27 mouse cellular contexts compared by ENCODE assay signal in genomic region chr10:59586821-59587220, GRCm38 (mm10). TPM values are rescaled to one million over a fixed set of nuclear protein-coding genes. Genes with fewer than 3 reads are reported as not detected.
DNase-seq lines count a peak whose midpoint lies in the region; TF ChIP-seq lines count a peak whose summit lies in the region.
"Had no signal": no experiment of that assay in that cellular context is flagged by ENCODE, and none has a peak within 500 bp of the region (broad histone marks: within the 10 kb centered on the region; RNA-seq: fewer than 3 reads in every experiment).

No protein-coding gene starts in this region.

- no peak overlapping the region for H3K4me3 ChIP-seq in layer of hippocampus, adult 2 months
- H3K4me3 ChIP-seq: embryonic facial prominence, embryonic 13.5 days; embryonic facial prominence, embryonic 15.5 days; erythroblast, embryonic 14.5 days; forebrain, embryonic 10.5 days; forebrain, embryonic 12.5 days had no signal

- no peak for DNase-seq in layer of hippocampus, adult 2 months (ENCODE audit: low spot score in 2 of 2)
- no peak for DNase-seq in layer of hippocampus, postnatal 25 days (ENCODE audit: extremely low spot score in 1 of 2, low spot score in 1 of 2)
- peak; percentile 16 for DNase-seq in ES-CJ7 (ENCODE audit: low read depth, low spot score)
- peak; percentile 63 for DNase-seq in R1 (ENCODE audit: low read depth, low spot score)
- DNase-seq in urinary bladder, postnatal 25 days (ENCODE audit: low spot score): no peak
- no peak for DNase-seq in kidney, adult 18-20 months
- no peak for DNase-seq in adrenal gland, postnatal 25 days
- DNase-seq: adrenal gland, adult 8-10 months; adrenal gland, postnatal 14 days; B cell, adult 2 months; cerebellum, adult 11 months; cerebellum, adult 18-20 months; cerebellum, adult 8-10 months; cerebellum, adult 9-11 months; cerebellum, postnatal 14 days; cerebellum, postnatal 36 days; embryo, embryonic 11 days had no signal

- peak overlapping the region; percentile 18; the same call in 1 of the 2 replicates for H3K27ac ChIP-seq in layer of hippocampus, adult 2 months
- H3K27ac ChIP-seq: embryonic facial prominence, embryonic 13.5 days; embryonic facial prominence, embryonic 15.5 days; forebrain, embryonic 10.5 days; forebrain, embryonic 12.5 days had no signal

- no peak for TF ChIP-seq CTCF in layer of hippocampus, adult 2 months (conservative IDR thresholded peaks at IDR 0.05)

RNA-seq across cellular contexts. Expression of gene Gm10322, which starts 29.0 kb away (rescaled TPM):
- not detected for total RNA-seq in layer of hippocampus, adult 2 months (2021)
- not detected for total RNA-seq in layer of hippocampus, postnatal 25 days (2021)
- total RNA-seq in adrenal gland, postnatal 25 days (2021): not detected in 2 replicates
- total RNA-seq: adrenal gland, adult 18-20 months; adrenal gland, adult 8-10 months; adrenal gland, postnatal 14 days; adrenal gland, postnatal 4 days; CH12.LX; common myeloid progenitor, adult 5-6 weeks; ES-E14 had no signal

RNA-seq across cellular contexts. Expression of gene Mcu, which starts 29.7 kb away (rescaled TPM):
- 10 to 100 TPM; 53.8 to 54.8 TPM for total RNA-seq in layer of hippocampus, adult 2 months (2021)
- 10 to 100 TPM; 47.4 to 54.5 TPM for total RNA-seq in layer of hippocampus, postnatal 25 days (2021)
- total RNA-seq in adrenal gland, postnatal 25 days (2021): 47.2 and 52.3 TPM in 2 replicates

Comparison
In these comparisons a context has a peak if more than half of its experiments do, and no peak if none do; other contexts are left out.
1. DNase-seq: peak in ES-CJ7 (single experiment) and R1 (single experiment); none in layer of hippocampus, adult 2 months (0 of 2), layer of hippocampus, postnatal 25 days (0 of 2), urinary bladder, postnatal 25 days (single experiment), kidney, adult 18-20 months (single experiment) and adrenal gland, postnatal 25 days (single experiment).